Mouse (Mus musculus): Measurements from ENCODE around the gene Lrrc20.

Gene Lrrc20

DNA sequence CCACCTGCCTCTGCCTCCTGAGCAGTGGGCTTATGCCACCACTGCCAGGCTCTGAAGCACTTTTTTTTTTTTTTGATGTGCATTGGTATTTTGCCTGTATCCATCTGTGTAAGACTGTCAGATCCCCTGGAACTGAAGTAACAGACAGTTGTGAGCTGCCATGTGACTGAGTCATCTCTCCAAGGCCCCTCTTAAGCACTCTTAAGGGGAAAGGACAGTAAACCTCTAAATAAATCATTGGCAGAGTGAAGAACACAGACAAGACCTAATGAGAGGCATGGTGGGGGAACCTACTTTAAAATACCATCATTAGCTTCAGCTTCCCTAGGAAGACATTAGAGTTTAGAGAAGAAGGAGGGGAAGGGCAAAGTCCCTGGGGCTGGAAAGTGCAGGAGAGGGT lies 132.6 kb downstream of the Lrrc20 start:
- in situ Hi-C loops (cut with MboI; ENCODE audit: low pct_unique_long_range_greater_than_20kb in 1 of 2, low sequenced_read_pairs in 2 of 2, unreplicated experiment in 1 of 2): loop anchor here in 1 of 2 experiments (10.0 kb wide), 1 partner anchor 133 kb away; the partner anchor contains the start of gene Lrrc20

- in situ Hi-C loops (cut with MboI; ENCODE audit: low pct_unique_long_range_greater_than_20kb in 1 of 2, low sequenced_read_pairs in 2 of 2, unreplicated experiment in 1 of 2): no loop called here
These were observed 135.1 kb downstream of the Lrrc20 start for GRCm38 (mm10) chr10:61610650-61611235.

- in situ Hi-C loops (cut with MboI; ENCODE audit: low pct_unique_long_range_greater_than_20kb in 1 of 2, low sequenced_read_pairs in 2 of 2, unreplicated experiment in 1 of 2): no loop called here
These were observed 138.7 kb downstream of the Lrrc20 start for GRCm38 (mm10) chr10:61614311-61614710.

DNA sequence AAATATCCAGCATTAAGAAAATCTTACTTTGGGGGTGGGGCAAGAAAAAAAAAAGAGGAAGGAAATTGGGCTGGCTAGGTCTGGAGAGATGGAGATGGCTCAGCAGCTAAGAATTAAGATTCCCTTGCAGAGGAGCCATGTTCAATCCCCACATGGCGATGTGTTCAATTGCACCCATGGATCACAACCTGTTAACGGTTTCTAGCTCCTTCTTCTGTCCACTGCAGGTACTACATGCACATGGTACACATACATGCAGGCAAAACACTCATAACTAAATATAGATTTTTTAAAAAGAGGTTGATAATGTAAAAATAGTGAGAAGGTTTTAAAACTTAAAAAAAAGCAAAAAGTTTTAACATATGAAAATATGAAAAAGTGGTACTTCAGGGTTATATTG lies 142.9 kb downstream of the Lrrc20 start:
- in situ Hi-C loops (cut with MboI; ENCODE audit: low pct_unique_long_range_greater_than_20kb in 1 of 2, low sequenced_read_pairs in 2 of 2, unreplicated experiment in 1 of 2): no loop called here

DNA sequence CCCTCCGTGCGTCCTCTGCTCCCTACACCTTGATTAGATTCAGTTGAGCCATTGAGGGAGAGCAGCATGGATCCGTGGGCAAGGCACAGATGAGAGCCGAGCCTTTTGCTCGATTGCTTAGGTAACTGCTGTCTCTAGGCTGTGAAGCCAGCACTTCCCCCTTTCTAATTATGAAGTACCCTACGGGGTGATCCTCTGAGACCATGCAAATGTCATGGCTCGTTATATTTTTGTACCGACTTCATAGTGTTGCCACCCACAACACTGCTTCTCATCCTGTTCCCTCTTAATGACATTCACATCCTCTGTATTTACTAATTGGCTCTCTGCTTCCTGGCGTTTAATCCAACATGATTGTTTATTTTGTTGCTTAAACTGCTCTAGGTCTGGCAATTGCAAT lies 146.1 kb downstream of the Lrrc20 start:
- in situ Hi-C loops (cut with MboI; ENCODE audit: low pct_unique_long_range_greater_than_20kb in 1 of 2, low sequenced_read_pairs in 2 of 2, unreplicated experiment in 1 of 2): loop anchor here in 1 of 2 experiments (5.0 kb wide), 1 partner anchor 36 kb away; no protein-coding TSS in a partner anchor

GRCm38 (mm10) chr10:61623874-61624273 lies 148.3 kb downstream of the Lrrc20 start:
- in situ Hi-C loops (cut with MboI; ENCODE audit: low pct_unique_long_range_greater_than_20kb in 1 of 2, low sequenced_read_pairs in 2 of 2, unreplicated experiment in 1 of 2): loop anchor here in 1 of 2 experiments (5.0 kb wide), 1 partner anchor 33 kb away; no protein-coding TSS in a partner anchor

GRCm38 (mm10) chr10:61624771-61625170 lies 149.2 kb downstream of the Lrrc20 start:
- in situ Hi-C loops (cut with MboI; ENCODE audit: low pct_unique_long_range_greater_than_20kb in 1 of 2, low sequenced_read_pairs in 2 of 2, unreplicated experiment in 1 of 2): loop anchor here in 1 of 2 experiments (5.0 kb wide), 1 partner anchor 33 kb away; no protein-coding TSS in a partner anchor

- in situ Hi-C loops (cut with MboI; ENCODE audit: low pct_unique_long_range_greater_than_20kb in 1 of 2, low sequenced_read_pairs in 2 of 2, unreplicated experiment in 1 of 2): no loop called here
These were observed 150.0 kb downstream of the Lrrc20 start for GRCm38 (mm10) chr10:61625381-61626257.

- in situ Hi-C loops (cut with MboI; ENCODE audit: low pct_unique_long_range_greater_than_20kb in 1 of 2, low sequenced_read_pairs in 2 of 2, unreplicated experiment in 1 of 2): no loop called here
These were observed 150.9 kb downstream of the Lrrc20 start for GRCm38 (mm10) chr10:61626551-61626950.

DNA sequence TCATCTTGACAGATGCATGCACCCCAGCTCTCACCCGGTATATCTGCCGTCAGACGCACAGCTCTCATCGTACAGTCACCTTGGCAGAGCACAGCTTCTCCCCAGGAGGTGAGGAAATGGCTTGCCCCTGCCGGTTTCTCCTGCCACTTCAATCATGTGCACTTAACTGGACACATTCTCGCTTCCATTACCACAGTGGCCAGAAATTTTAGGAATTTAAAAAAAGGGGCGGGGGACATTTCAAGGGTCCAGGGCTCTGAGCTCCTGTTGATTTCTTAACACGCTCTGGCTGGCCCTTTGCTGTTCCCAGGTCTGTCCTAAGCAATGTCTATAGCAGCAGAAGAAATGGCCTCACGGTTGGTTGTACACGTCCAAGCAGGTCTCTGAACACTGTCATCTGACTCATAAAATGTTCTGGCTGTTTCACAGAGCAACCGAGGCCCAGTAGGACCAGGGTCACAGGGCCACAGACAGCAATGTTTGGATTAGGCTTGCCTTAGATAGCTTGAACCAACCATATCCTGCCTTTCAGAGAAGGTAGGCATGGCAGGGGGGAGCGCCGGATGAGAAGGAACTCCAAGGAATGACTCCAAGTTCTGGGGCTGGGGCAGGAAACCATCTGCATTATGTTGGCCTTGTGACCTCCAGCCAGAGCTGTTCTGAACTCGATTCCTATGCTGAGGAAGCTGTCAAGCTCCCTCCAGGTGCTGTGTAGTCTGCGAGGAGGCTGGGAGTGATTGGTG lies 151.8 kb downstream of the Lrrc20 start:
- in situ Hi-C loops (cut with MboI; ENCODE audit: low pct_unique_long_range_greater_than_20kb in 1 of 2, low sequenced_read_pairs in 2 of 2, unreplicated experiment in 1 of 2): no loop called here

- in situ Hi-C loops (cut with MboI; ENCODE audit: low pct_unique_long_range_greater_than_20kb in 1 of 2, low sequenced_read_pairs in 2 of 2, unreplicated experiment in 1 of 2): no loop called here
These were observed 152.3 kb downstream of the Lrrc20 start for GRCm38 (mm10) chr10:61627938-61628250.

Data from mouse embryonic stem cell (cell line).